10 mouse cellular contexts compared by ENCODE assay signal in genomic region chr3:79239066-79239462, GRCm38 (mm10). TPM values are rescaled to one million over a fixed set of nuclear protein-coding genes. Genes with fewer than 3 reads are reported as not detected.
A peak's percentile ranks its signal among the peaks of the same experiment; 100 is the strongest.
DNase-seq lines count a peak whose midpoint lies in the region; ATAC-seq and TF ChIP-seq lines count a peak whose summit lies in the region.
"Had no signal": no experiment of that assay in that cellular context is flagged by ENCODE, and none has a peak within 500 bp of the region (broad histone marks: within the 10 kb centered on the region; RNA-seq: fewer than 3 reads in every experiment).

No protein-coding gene starts in this region.

- H3K4me1 ChIP-seq in kidney, adult 2 months (ENCODE audit: control insufficient read depth, insufficient read depth, low read length) = peaks cover 24% of the 10 kb centered on the region
- peaks cover 7% of the 10 kb centered on the region; the same call in 1 of the 2 replicates for H3K4me1 ChIP-seq in intestine, embryonic 16.5 days (ENCODE audit: control insufficient read depth, insufficient read depth, low read length)

- no peak for TF ChIP-seq CTCF in kidney, adult 2 months (conservative IDR thresholded peaks at IDR 0.05; ENCODE audit: insufficient read depth, insufficient read length, low read depth, low read length)

- H3K36me3 ChIP-seq in kidney, adult 2 months (ENCODE audit: control insufficient read depth, insufficient read depth, low read length) = no peaks in the 10 kb centered on the region
- no peaks in the 10 kb centered on the region for H3K36me3 ChIP-seq in intestine, embryonic 16.5 days (ENCODE audit: control insufficient read depth, insufficient read depth, low read length)

- no peak overlapping the region for H3K4me3 ChIP-seq in kidney, adult 2 months (ENCODE audit: insufficient read depth, low read depth, low read length)
- no peak overlapping the region for H3K4me3 ChIP-seq in intestine, embryonic 16.5 days (ENCODE audit: low read length)

- H3K9me3 ChIP-seq in intestine, embryonic 16.5 days (ENCODE audit: control insufficient read depth, low read length) = no peaks in the 10 kb centered on the region

- DNase-seq in kidney, adult 2 months = no peak
- DNase-seq in kidney, adult 8-10 months = no peak
- DNase-seq in CD4-positive, CD25-positive, alpha-beta regulatory T cell, adult 2 months (ENCODE audit: low read depth, low spot score) = peak; percentile 71
- peak; percentile 75 for DNase-seq in brain, adult 2 months (ENCODE audit: low read depth, low spot score)
- DNase-seq in adrenal gland, postnatal 36 days = no peak

- no peak overlapping the region for H3K4me2 ChIP-seq in intestine, embryonic 16.5 days (ENCODE audit: low read depth, low read length)

- ATAC-seq in megakaryocyte-erythroid progenitor cell, adult 5-6 weeks (replicated peaks; ENCODE audit: low FRiP score, low TSS enrichment, poor library complexity, severe bottlenecking) = peak; percentile 62
- no peak for ATAC-seq in erythroid progenitor cell, adult 5-6 weeks (replicated peaks; ENCODE audit: low FRiP score, poor library complexity, severe bottlenecking)
- ATAC-seq in intestine, embryonic 16.5 days = no peak
- ATAC-seq: hindbrain, embryonic 16.5 days had no signal

- peak overlapping the region; percentile 76 for H3K27ac ChIP-seq in kidney, adult 2 months (ENCODE audit: insufficient read depth, low read depth, low read length)
- H3K27ac ChIP-seq in intestine, embryonic 16.5 days (ENCODE audit: low read length) = no peak overlapping the region
- H3K27ac ChIP-seq: liver, embryonic 14.5 days had no signal

- H3K27me3 ChIP-seq in kidney, adult 2 months (replicated peaks; ENCODE audit: control insufficient read depth, insufficient read depth, low read length) = no peaks in the 10 kb centered on the region
- no peaks in the 10 kb centered on the region for H3K27me3 ChIP-seq in intestine, embryonic 16.5 days (replicated peaks; ENCODE audit: control insufficient read depth, insufficient read depth, low read length)

- no peak overlapping the region for H3K9ac ChIP-seq in intestine, embryonic 16.5 days (ENCODE audit: low read depth, low read length)
- H3K9ac ChIP-seq: liver, embryonic 14.5 days had no signal

- TF ChIP-seq POLR2A in kidney, adult 2 months (IDR thresholded peaks at IDR 0.05; ENCODE audit: low read depth, low read length) = no peak

- WGBS in kidney, adult 2 months = 77% methylated on average over 6 of the region's 6 CpGs
- 81% methylated on average over 6 of the region's 6 CpGs for WGBS in intestine, embryonic 16.5 days

RNA-seq across cellular contexts. Expression of gene Rapgef2, which starts 47.3 kb away (rescaled TPM):
- polyA plus RNA-seq in kidney, adult 2 months (2012; rRNA removed) = 7.6 and 8.0 TPM in 2 replicates
- total RNA-seq in megakaryocyte-erythroid progenitor cell, adult 5-6 weeks (2014; fragmentation: Nextera tagmentation) = 5.4 and 8.1 TPM in 2 replicates
- 8.3 and 11.2 TPM in 2 replicates for total RNA-seq in megakaryocyte-erythroid progenitor cell, adult 5-6 weeks (2017)
- total RNA-seq in erythroid progenitor cell, adult 5-6 weeks (2015; ENCODE audit: low replicate concordance) = 2.1 and 7.6 TPM in 2 replicates
- 0.38 and 2.8 TPM in 2 replicates for total RNA-seq in erythroid progenitor cell, adult 5-6 weeks (2017; ENCODE audit: low replicate concordance)
- polyA plus RNA-seq in intestine, embryonic 16.5 days (2015; fragmentation: Nextera tagmentation; extraction: Ambion mirVana) = 2.2 and 3.0 TPM in 2 replicates
- total RNA-seq in adrenal gland, postnatal 36 days (2021) = 10 to 100 TPM; 22.9 to 23.0 TPM

Comparison
In these comparisons a context has a peak if more than half of its experiments do, and no peak if none do; other contexts are left out.
1. DNase-seq: peak in CD4-positive, CD25-positive, alpha-beta regulatory T cell, adult 2 months (single experiment) and brain, adult 2 months (single experiment); none in kidney, adult 2 months (single experiment), kidney, adult 8-10 months (0 of 2) and adrenal gland, postnatal 36 days (0 of 2).